Mouse (Mus musculus) limb, embryonic 12.5 days (tissue): ENCODE measurements around the gene Angptl8. TPM values are rescaled to one million over a fixed set of nuclear protein-coding genes. Genes with fewer than 3 reads are reported as not detected.
"Not testable (repeated sequence)": the region's sequence is repeated elsewhere in the genome, so short reads cannot be mapped to it uniquely, and the experiment has no call there.

ENCODE experiments used
- ATAC-seq: fragments of 200-750 bp; cut with Nextera tagmentation; 2 replicates; pipeline ENCODE4 v1.8.0; 2017; ENCODE audit warnings: low read depth, moderate TSS enrichment; ENCODE audit not compliant: insufficient number of reproducible peaks, insufficient read depth, low FRiP score, low TSS enrichment
- H3K27ac ChIP-seq: fragments of 300-500 bp; sonication (generic); 2 replicates; pipeline ENCODE4 v1.5.1; 2016; ENCODE audit warnings: mild to moderate bottlenecking, moderate library complexity
- H3K27me3 ChIP-seq: fragments of 300-500 bp; sonication (generic); 2 replicates; pipeline ENCODE4 v1.6.1; 2016; ENCODE audit warnings: mild to moderate bottlenecking, moderate library complexity
- H3K36me3 ChIP-seq: fragments of 300-500 bp; sonication (generic); 2 replicates; pipeline ENCODE4 v1.6.1; 2016; ENCODE audit warnings: mild to moderate bottlenecking, moderate library complexity
- H3K4me1 ChIP-seq: fragments of 300-500 bp; sonication (generic); replicated peaks from 2 replicates; pipeline ENCODE4 v1.6.1; 2016
- H3K4me2 ChIP-seq: fragments of 300-500 bp; sonication (generic); 2 replicates; pipeline ENCODE4 v1.6.1; 2016; ENCODE audit warnings: mild to moderate bottlenecking, moderate library complexity
- H3K4me3 ChIP-seq: fragments of 300-500 bp; sonication (generic); replicated peaks from 2 replicates; pipeline ENCODE4 v1.5.1; 2016; ENCODE audit warnings: mild to moderate bottlenecking
- H3K9ac ChIP-seq: fragments of 300-500 bp; sonication (generic); replicated peaks from 2 replicates; pipeline ENCODE4 v1.6.1; 2016; ENCODE audit warnings: mild to moderate bottlenecking, moderate library complexity
- H3K9me3 ChIP-seq: fragments of 300-500 bp; sonication (generic); 2 replicates; pipeline ENCODE4 v1.6.1; 2016; ENCODE audit warnings: mild to moderate bottlenecking, moderate library complexity
- WGBS: fragments of 180-500 bp; shearing (Covaris S2); methylation state at CpG from one replicate; pipeline ENCODE4 v1.1.7; 2016; 5-methylcytosine and 5-hydroxymethylcytosine counted together
- polyA plus RNA-seq: library from polyadenylated mRNA; unstranded; fragments of >200 nt; fragmentation: Nextera tagmentation; extraction: Ambion mirVana; gene quantifications from 2 replicates; pipeline ENCODE4 v1.2.1, GENCODE M21; 2016

Gene Angptl8
- polyA plus RNA-seq = 0.99 and 1.1 TPM in 2 replicates

DNA sequence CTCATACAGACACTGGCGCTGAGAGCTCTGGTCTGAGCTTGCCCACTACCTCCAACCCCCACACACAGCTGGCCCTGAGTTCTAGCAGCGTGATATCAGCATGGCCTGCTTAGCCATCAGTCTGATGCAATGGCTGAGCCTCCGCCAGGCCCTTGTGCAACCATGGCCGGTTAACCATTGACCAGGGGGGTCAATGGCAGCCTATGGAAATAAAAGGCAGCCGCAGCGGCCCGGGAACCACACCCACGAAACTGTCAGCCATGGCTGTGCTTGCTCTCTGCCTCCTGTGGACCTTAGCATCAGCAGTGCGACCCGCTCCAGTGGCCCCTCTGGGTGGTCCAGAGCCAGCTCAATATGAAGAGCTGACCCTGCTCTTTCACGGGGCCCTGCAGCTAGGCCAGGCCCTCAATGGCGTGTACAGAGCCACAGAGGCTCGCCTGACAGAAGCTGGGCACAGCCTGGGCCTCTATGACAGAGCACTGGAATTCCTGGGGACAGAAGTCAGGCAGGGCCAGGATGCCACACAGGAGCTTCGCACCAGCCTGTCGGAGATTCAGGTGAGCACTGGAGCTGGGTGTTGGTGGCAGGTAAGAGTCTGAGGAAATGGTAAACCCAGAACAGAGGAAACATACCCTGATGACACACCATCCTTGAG lies at the start of gene Angptl8:
TSS of gene Angptl8 (plus strand) at position 253 of the 655 bp plus-strand sequence.
- no peak within 1 kb of the TSS for H3K4me3 ChIP-seq
- peaks cover 92% of the 10 kb centered on the region for H3K36me3 ChIP-seq
- no peaks in the 10 kb centered on the region for H3K4me1 ChIP-seq
- H3K4me2 ChIP-seq = no peak within 1 kb of the TSS
- H3K9me3 ChIP-seq = no peaks in the 10 kb centered on the region
- no peak for ATAC-seq
- H3K27me3 ChIP-seq = no peaks in the 10 kb centered on the region
- 91% methylated on average over 15 of the region's 15 CpGs for WGBS
- H3K9ac ChIP-seq = no peak within 1 kb of the TSS
- no peak within 1 kb of the TSS for H3K27ac ChIP-seq

DNA sequence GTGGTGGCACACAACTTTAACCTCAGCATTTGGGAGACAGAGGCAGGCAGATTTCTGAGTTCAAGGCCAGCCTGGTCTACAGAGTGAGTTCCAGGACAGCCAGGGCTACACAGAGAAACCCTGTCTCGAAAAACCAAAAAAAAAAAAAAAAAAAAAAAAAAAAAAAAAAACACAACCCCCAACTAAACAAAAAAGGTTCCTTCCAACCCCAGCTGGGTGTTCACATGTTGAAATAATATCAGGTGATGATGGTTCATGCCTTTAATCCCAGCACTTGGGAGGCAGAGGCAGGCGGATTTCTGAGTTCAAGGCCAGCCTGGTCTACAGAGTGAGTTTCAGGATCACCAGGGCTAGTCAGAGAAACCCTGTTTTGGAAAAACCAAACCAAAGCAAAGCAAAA lies 49.0 kb upstream of the Angptl8 start:
- H3K36me3 ChIP-seq = peaks cover 90% of the 10 kb centered on the region
- H3K4me2 ChIP-seq, H3K27me3 ChIP-seq, H3K4me3 ChIP-seq, H3K27ac ChIP-seq, H3K9me3 ChIP-seq, H3K9ac ChIP-seq, ATAC-seq: not testable (repeated sequence)
- H3K4me1 ChIP-seq = peaks cover 23% of the 10 kb centered on the region
- 99% methylated on average over 2 of the region's 2 CpGs for WGBS

DNA sequence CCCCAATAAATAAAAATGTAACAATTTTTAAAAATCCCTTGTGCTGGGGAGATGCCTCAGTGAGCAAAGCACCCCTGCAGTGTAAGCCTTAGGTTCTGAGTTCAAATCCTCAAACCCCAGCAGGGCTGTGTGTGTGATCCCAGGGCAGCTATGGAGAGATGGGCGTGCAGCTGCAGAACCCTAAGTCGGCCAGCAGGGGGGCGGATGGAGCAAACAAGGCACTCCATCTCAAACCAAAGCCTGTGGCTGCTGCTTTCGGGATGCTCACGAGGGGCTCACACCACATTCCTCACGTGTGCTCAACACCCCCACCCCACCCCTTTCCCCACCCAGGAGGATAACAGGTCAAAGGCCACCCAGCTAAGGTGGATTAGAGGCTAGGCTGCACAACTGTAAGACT lies 48.4 kb upstream of the Angptl8 start:
- Histone ChIP-seq H3K9me3 (no peaks in the 10 kb centered on the region), H3K4me3 (no peak overlapping the region), H3K4me1 (peaks cover 21% of the 10 kb centered on the region), H3K27ac (peak overlapping the region; percentile 62), H3K27me3 (no peaks in the 10 kb centered on the region), H3K4me2 (0 out of 2 replicates have a peak overlapping the region, but pooled peaks have one; percentile 2), H3K36me3 (peaks cover 90% of the 10 kb centered on the region), H3K9ac (no peak overlapping the region)
- no peak; the same call in 1 of the 2 replicates for ATAC-seq
- WGBS = 11% methylated on average over 6 of the region's 6 CpGs

DNA sequence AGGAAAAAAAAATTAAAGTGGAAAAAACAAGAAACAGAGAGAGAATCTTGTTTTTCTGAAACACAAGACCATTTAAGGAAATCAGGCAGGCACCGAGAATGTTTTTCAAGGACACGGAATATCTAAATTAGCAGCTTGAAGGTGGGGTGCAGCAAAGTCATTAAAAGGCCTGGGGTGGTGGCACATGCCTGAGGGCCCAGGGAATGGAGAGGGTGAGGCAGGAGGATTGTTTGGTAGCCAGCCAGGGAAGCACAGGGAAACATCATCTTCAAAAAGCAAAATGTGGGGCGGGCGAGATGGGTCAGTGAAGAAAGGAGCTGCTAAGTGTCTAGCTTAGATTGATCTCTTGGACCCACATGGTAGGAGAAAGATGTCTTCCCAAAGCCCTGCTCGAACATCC lies 47.7 kb upstream of the Angptl8 start:
- no peak for ATAC-seq
- peaks cover 19% of the 10 kb centered on the region for H3K4me1 ChIP-seq
- H3K4me2 ChIP-seq = no peak overlapping the region
- no peaks in the 10 kb centered on the region for H3K27me3 ChIP-seq
- H3K9me3 ChIP-seq = no peaks in the 10 kb centered on the region
- H3K27ac ChIP-seq = peak overlapping the region; percentile 62
- H3K36me3 ChIP-seq = peaks cover 90% of the 10 kb centered on the region
- H3K9ac ChIP-seq = no peak overlapping the region; the same call in 1 of the 2 replicates
- WGBS = 68% methylated on average over 5 of the region's 5 CpGs
- no peak overlapping the region for H3K4me3 ChIP-seq

DNA sequence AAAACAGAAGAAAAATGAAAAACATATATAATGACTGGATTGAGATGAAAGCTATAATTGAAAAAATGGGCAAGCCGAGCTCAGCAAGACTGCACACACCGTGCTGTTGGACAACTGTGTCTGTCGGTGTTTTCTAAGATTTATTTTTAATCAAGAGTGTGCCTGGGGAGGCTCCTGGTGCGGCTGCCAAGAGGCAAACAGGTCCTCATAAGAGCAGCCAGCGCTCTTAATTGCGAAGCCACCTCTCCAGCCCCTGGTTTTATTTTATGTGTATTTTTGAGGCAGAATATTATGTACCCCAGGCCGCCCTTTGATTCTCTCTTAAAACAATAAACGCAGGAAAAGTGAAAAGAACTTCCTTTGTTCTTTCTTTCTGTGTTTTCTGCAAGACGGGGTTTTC lies 47.1 kb upstream of the Angptl8 start:
- Histone ChIP-seq H3K27me3 (no peaks in the 10 kb centered on the region), H3K36me3 (peaks cover 93% of the 10 kb centered on the region), H3K4me2 (no peak overlapping the region), H3K4me1 (peaks cover 23% of the 10 kb centered on the region), H3K27ac (peak overlapping the region; percentile 56; the same call in 1 of the 2 replicates), H3K4me3 (no peak overlapping the region), H3K9ac (no peak overlapping the region), H3K9me3 (no peaks in the 10 kb centered on the region)
- ATAC-seq = no peak
- 61% methylated on average over 9 of the region's 9 CpGs for WGBS

DNA sequence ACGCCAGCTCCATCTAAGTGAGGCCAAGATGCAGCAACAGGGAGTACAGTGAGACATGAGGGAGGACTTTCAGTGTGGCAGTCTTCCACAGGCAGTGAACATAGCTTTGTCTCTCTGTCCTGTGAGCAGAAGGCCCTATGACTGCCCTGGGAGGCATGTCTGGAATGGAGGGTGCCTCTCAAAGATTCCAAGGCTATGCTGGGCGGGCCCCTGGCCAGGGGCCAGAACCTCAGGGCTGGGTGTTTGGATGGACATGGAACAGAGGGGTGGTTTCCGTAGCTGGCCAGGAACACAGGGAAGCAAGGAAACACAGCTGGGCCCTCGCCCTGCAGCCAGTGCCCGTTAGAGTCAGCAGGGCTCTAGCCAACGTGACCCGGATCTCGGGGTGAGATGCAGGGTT lies 43.4 kb upstream of the Angptl8 start:
- Histone ChIP-seq H3K4me1 (peaks cover 42% of the 10 kb centered on the region), H3K9me3 (no peaks in the 10 kb centered on the region), H3K36me3 (peaks cover 88% of the 10 kb centered on the region), H3K9ac (no peak overlapping the region), H3K27me3 (no peaks in the 10 kb centered on the region), H3K4me2 (no peak overlapping the region), H3K4me3 (no peak overlapping the region), H3K27ac (no peak overlapping the region)
- WGBS = 83% methylated on average over 8 of the region's 8 CpGs
- ATAC-seq = no peak

DNA sequence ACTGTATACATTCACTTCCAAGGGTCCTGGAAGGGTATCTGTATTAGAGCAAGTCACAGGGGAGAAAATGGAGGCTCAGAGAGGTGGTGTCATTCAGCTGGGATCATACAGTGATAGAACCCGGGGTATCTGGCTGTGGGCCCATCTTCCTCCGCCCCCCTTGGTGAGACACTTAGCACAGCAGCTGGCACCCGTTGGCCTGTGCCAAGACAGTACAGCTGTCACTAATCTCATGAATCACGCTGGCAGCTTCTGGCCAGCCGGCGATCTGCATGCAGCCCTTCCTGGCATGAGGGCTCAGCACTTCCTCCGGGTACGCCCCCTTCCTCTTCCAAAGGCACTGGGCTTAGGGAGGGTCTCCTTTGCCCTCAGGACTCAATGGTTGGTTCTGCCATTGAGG lies 42.7 kb upstream of the Angptl8 start:
- H3K4me1 ChIP-seq = peaks cover 44% of the 10 kb centered on the region
- no peak for ATAC-seq
- peaks cover 81% of the 10 kb centered on the region for H3K36me3 ChIP-seq
- H3K4me3 ChIP-seq = no peak overlapping the region
- H3K27me3 ChIP-seq = no peaks in the 10 kb centered on the region
- no peak overlapping the region for H3K4me2 ChIP-seq
- 0 out of 2 replicates have a peak overlapping the region, but pooled peaks have one; percentile 9 for H3K9ac ChIP-seq
- no peak overlapping the region for H3K27ac ChIP-seq
- no peaks in the 10 kb centered on the region for H3K9me3 ChIP-seq
- 76% methylated on average over 8 of the region's 8 CpGs for WGBS

DNA sequence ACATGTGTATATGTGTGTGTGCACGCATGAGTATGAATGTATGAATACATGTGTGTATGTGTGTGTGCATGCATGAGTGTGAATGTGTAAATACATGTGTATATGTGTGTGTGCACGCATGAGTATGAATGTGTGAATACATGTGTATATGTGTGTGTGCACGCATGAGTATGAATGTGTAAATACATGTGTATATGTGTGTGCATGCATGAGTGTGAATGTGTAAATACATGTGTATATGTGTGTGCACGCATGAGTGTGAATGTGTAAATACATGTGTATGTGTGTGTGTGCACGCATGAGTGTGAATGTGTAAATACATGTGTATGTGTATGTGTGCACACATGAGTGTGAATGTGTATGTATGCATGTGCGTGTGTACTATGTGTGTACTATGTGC lies 41.8 kb upstream of the Angptl8 start:
- not testable (repeated sequence) for ATAC-seq, H3K27ac ChIP-seq, H3K9me3 ChIP-seq, H3K4me2 ChIP-seq, H3K4me3 ChIP-seq, H3K27me3 ChIP-seq, H3K9ac ChIP-seq
- peaks cover 75% of the 10 kb centered on the region for H3K36me3 ChIP-seq
- WGBS = 97% methylated on average over 6 of the region's 6 CpGs
- H3K4me1 ChIP-seq = peaks cover 37% of the 10 kb centered on the region

DNA sequence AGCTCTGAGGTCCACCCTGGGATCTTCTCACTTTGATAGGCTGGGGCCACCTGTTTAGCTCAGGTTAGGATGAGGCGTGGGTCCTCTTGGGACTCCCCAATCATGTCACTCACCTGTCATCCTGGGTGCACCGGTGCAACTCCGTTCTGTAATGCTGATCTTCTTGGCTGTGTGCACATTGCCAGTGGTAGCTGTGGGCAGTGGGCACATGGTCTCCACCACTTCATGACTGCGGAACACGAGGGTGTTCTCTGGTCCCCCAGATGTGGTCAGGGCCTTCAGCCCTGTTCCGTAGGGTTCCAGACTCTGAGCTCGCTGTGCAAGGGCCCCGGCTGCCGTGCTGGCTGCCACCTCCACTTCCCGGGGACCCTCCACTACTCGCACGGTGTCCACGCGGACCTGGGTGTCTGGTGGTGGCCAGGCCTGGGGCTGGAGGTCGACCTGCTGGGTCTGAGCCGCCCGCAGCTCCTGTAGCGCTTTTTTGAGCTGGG lies 40.9 kb upstream of the Angptl8 start:
- H3K4me3 ChIP-seq = no peak overlapping the region
- H3K9ac ChIP-seq = no peak overlapping the region
- H3K4me2 ChIP-seq = no peak overlapping the region
- H3K9me3 ChIP-seq = no peaks in the 10 kb centered on the region
- peaks cover 67% of the 10 kb centered on the region for H3K36me3 ChIP-seq
- no peak overlapping the region for H3K27ac ChIP-seq
- H3K4me1 ChIP-seq = peaks cover 41% of the 10 kb centered on the region
- WGBS = 96% methylated on average over 18 of the region's 18 CpGs
- ATAC-seq = no peak
- no peaks in the 10 kb centered on the region for H3K27me3 ChIP-seq

DNA sequence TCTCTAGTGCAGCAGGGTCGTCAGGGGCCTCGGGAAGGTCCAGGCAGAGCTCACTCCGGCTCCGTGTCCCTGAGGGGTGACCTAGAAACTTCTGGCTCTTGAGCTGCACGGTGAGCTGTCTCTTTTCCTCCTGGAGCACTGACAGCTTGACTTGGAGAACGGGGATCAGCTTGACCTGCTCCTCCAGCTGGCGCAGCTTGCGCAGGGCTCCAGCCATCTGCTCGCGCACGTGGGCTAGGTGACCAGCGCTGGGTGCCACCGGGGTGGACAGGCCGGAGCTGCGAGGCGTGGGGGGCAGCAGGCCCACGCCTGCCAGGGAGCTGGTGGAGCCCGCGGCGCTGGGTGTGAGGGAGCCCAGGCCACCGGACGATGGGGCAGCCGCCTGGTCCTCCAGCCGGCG lies 40.4 kb upstream of the Angptl8 start:
- Histone ChIP-seq H3K4me3 (no peak overlapping the region), H3K4me2 (no peak overlapping the region), H3K27ac (no peak overlapping the region), H3K4me1 (peaks cover 41% of the 10 kb centered on the region), H3K9me3 (no peaks in the 10 kb centered on the region), H3K9ac (no peak overlapping the region), H3K36me3 (peaks cover 65% of the 10 kb centered on the region), H3K27me3 (no peaks in the 10 kb centered on the region)
- no peak for ATAC-seq
- WGBS = 96% methylated on average over 25 of the region's 25 CpGs

DNA sequence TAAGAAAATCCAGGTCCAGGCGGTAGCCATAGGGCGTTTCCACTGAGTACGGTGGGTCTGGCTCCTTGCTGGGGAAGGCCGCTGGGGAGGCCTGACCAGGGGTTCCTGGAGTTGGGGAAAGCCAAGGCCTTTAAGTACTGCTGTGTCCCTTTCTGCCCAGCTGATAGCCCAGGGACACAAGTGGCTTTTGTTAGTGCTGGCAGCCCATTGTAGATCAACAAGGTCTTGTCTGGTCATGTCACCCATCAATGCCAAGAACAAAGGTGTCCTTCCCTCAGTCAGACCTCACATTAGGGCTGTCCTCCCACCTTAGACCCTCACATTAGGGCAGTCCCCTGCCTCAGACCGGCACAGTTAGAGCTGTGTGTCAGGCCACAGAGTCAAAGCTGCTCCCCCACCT lies 39.7 kb upstream of the Angptl8 start:
- 83% methylated on average over 5 of the region's 5 CpGs for WGBS
- H3K27me3 ChIP-seq = no peaks in the 10 kb centered on the region
- ATAC-seq = no peak
- no peaks in the 10 kb centered on the region for H3K9me3 ChIP-seq
- H3K4me1 ChIP-seq = peaks cover 41% of the 10 kb centered on the region
- peak overlapping the region; percentile 82; the same call in 1 of the 2 replicates for H3K4me3 ChIP-seq
- H3K9ac ChIP-seq = 0 out of 2 replicates have a peak overlapping the region, but pooled peaks have one; percentile 44
- peaks cover 62% of the 10 kb centered on the region for H3K36me3 ChIP-seq
- peak overlapping the region; percentile 66 for H3K4me2 ChIP-seq
- peak overlapping the region; percentile 97; the same call in 1 of the 2 replicates for H3K27ac ChIP-seq

DNA sequence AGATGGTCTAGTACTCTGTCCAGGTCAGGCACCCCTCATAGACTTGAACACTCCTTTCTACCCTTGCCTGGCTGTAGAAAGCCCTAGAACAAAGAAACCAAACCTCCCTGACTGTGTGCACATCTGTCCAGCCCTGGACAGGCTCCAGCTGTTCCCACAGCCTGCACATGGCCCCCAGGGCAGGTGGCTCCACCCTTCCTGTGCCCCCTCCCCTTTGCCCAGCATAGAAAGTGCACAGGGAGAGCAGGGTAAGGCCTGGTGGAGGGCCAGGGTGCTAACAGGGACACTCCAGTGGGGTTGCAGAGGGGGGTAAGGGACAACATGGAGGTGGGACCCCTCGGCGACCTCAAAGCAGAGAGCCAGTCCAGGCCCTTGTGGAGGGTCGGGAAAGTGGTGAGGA lies 39.1 kb upstream of the Angptl8 start:
- peak overlapping the region; percentile 44 for H3K9ac ChIP-seq

More for the DNA sequence above, 39.1 kb upstream of the Angptl8 start:
- peaks cover 62% of the 10 kb centered on the region for H3K36me3 ChIP-seq
- peak overlapping the region; percentile 66 for H3K4me2 ChIP-seq
- no peaks in the 10 kb centered on the region for H3K9me3 ChIP-seq
- 38% methylated on average over 3 of the region's 3 CpGs for WGBS
- H3K27me3 ChIP-seq = no peaks in the 10 kb centered on the region
- peaks cover 41% of the 10 kb centered on the region for H3K4me1 ChIP-seq
- peak overlapping the region; percentile 97 for H3K27ac ChIP-seq
- peak overlapping the region; percentile 82 for H3K4me3 ChIP-seq
- no peak for ATAC-seq
